Mouse (Mus musculus): Measurements from ENCODE around the gene Hist2h2bb.

- no peak for TF ChIP-seq GATA1 (IDR thresholded peaks at IDR 0.05; ENCODE audit: borderline replicate concordance, low read length)
- no peak for TF ChIP-seq FLI1 (IDR thresholded peaks at IDR 0.05; ENCODE audit: low read length)
Observed at GRCm38 (mm10) chr3:96249034-96249345, 20.6 kb upstream of the Hist2h2bb start.

Measured in megakaryocyte, embryonic 14.5 days (primary cell).